Mouse (Mus musculus): Measurements from ENCODE around the gene Fbp2.

The Fbp2 gene

GRCm38 (mm10) chr13:62857941-62858915 is at the start of gene Fbp2:
Gene Fbp2 (minus strand): TSS chr13:62858422.
- no peak for DNase-seq

- DNase-seq: no peak
These were observed 49.4 kb upstream of the Fbp2 start for GRCm38 (mm10) chr13:62907527-62908162.

- DNase-seq: no peak
These were observed 42.9 kb upstream of the Fbp2 start for GRCm38 (mm10) chr13:62901139-62901538.

DNA sequence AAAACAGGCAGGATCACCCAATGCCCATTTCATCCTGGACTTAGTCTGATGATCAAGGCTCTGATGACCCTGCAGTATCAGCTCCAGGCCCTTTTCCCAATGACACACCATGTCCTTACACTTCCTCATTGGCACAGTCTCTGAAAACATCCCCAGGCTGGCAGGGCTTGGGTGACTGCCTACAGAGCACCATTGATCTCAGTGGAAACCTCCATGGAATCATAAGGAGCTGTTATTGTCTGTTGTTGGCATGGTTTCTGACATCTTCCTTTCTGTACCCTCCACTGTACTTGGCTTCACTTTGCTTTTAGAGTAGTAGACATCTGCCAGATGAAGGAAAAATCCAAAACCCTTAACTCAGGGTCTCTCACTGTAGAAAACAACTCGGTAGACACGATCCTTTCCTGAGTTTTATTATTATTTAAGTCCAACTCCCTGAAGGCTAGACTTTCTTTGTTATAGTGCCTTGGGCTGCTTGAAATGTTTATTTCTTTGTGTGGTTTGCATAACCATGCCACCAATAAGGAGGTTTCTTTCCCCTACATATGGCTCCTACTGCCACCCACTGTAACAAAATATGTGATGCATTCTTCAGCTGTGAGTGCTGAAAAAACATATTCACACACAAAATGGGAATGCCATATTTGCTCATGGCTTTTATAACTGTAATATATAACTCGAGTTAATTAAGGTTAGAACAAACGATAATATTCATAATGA is 39.9 kb upstream of the Fbp2 start:
- DNase-seq: no peak

DNA sequence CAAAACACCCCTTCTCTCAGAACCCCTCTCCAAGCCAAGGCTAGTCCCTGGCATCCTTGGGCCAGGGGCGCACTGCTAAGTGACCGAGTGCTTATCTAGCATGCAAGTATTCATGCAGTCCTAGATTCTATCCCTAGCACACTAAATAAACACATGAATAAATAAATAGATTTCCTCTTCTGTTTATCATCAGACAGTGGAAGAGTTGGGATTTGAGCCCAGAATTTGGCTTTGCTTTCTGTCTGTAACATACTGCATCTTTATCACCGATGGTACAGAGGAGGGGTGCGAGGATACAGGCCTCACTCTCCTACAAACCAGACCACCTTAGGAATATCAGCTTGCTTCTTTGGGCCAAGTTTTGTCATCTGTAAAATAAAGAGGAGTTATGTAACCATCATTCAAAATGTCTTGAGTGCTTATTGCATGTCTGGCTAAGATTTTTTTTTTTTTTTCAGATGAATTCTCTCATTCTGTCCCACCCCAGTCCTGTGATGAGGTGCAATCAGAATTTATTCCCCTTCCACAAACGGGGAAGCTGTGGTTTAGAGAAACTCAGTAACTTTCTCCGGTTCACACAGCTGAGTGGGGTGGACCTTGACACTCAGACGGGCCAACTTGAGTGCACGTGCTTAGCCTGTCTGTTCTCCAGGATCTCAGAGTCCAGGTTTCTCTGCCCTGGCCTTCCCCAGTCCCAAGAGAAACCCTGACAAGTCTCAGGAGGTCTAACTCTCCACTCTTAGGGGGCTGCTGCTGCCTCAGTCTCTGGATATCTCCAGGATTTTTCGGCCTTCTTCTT is 35.0 kb upstream of the Fbp2 start:
- no peak for DNase-seq

DNA sequence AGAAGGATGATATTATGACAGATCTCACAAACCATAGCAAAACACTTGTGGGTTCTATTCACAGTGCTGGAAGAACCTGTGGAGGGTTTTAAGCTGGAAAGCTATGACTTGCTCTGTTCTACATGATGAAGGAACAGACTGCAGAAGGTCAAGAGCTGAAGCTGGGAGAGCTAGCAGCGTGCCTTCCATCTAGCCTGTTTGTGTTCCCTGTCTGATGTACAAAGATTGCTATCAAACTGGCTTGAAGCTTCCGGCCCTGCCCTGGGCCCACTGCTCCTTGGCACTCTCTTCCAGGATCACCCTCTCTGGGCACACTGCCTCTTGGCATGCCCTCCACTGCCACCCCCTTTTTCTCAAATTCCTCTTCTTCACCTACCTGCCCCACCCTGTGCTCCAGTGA is 31.1 kb upstream of the Fbp2 start:
- DNase-seq: no peak

DNA sequence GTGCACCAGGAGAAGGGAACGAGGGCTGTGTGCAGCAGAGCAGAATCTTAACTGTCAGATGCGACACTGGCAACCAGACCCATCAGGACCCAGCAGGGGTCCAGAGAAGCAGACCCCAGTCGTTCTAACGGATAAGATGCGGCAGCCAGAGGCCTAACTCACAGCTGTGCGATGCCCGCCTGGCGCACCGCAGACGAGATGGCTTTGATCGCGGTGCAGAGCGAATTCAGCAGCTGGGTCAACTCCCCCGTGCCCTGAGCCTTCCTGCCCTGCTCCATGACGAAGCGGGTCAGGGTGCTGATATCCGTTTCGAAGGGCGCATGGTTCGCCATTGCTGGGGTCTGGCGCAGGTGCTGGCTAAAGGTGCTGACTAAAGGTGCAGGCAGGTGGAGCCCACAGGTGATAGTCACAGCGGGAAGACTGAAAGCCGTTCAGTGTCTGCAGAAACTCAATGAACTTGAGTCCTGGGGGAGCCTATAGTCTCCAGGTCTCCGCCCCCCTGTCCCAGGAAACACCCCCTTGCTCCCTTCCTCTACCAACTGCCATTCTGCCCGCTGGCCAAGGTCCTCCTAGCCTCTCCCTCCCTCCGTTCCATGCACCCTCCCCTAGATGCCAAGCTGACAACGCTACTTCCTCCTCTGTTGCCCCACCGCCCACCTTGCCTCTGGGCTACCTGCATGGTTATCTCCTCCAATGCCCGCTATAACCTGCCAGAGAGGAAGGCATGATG is 29.7 kb upstream of the Fbp2 start, which contains the start of gene Fbp1:
Gene Fbp1 (minus strand): TSS at position 571 of the 730 bp plus-strand sequence.
- no peak for DNase-seq

DNA sequence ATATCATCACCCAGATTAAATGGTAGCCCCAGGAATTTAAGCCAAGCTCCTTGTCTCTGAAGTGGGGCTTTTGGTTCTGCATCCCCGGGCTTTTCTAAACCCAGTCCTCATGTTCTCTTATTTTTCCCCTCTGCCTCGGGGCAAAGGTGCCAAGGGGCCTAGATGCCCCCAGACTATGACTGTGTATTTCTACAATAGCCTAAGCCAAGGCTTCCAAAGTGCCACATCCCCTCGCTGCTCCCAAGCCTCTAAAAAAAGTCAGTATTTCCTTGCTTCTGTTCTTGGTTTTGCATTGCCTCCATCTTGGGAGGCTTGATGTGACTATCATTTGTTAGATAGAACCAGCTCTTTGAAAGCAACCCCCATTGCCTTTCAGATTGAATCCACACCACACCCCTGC is 26.3 kb upstream of the Fbp2 start:
- no peak for DNase-seq

GRCm38 (mm10) chr13:62883925-62884324 is 25.7 kb upstream of the Fbp2 start:
- DNase-seq: no peak

- DNase-seq: no peak
These were observed 25.2 kb upstream of the Fbp2 start for GRCm38 (mm10) chr13:62883436-62883835.

DNA sequence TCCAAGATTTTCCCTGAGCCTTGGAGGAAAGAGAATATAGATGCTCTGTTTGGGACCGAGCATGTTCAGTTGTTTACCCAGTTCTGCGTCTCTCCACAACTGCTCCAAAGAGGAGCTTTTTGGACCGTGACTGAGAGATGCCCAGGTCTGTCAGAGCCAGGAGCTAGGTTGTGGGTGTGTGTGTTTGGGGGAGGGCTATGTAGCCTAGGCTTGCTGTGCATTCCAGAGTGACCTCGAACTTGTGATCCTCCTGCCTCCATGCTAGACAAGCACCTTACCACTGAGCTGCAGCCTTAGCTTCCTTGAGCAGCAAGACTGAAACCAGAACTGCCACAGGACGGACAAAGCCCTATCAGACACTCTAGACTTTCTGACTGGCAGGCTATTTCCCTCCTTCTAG is 24.6 kb upstream of the Fbp2 start:
- DNase-seq: no peak

- DNase-seq: no peak
These were observed 23.1 kb upstream of the Fbp2 start for GRCm38 (mm10) chr13:62881336-62881735.

GRCm38 (mm10) chr13:62879831-62880615 is 21.8 kb upstream of the Fbp2 start:
- DNase-seq: no peak

- DNase-seq: no peak
These were observed 21.2 kb upstream of the Fbp2 start for GRCm38 (mm10) chr13:62879411-62879810.

DNA sequence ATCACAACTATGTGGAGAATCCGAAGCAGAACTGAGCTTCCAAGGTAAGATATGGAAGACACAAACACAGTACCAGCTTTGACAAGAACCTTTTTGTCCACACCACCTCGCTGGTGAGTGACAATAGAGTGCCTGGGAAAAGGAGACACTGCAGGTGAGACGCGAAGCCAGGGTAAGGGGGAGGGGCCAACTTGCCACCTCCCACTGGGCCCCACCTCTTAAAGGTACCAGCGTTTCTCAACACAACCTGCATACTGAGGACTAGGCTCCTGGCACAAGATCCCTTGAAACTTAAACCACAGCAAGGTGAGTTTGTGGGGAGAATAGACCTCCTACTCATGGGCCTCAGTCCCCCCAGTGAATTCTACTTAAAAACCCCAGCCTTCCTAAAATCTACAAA is 19.0 kb upstream of the Fbp2 start:
- no peak for DNase-seq

- DNase-seq: no peak
These were observed 17.9 kb upstream of the Fbp2 start for GRCm38 (mm10) chr13:62876111-62876510.

- no peak for DNase-seq
These were observed 14.0 kb upstream of the Fbp2 start for GRCm38 (mm10) chr13:62872252-62872651.

DNA sequence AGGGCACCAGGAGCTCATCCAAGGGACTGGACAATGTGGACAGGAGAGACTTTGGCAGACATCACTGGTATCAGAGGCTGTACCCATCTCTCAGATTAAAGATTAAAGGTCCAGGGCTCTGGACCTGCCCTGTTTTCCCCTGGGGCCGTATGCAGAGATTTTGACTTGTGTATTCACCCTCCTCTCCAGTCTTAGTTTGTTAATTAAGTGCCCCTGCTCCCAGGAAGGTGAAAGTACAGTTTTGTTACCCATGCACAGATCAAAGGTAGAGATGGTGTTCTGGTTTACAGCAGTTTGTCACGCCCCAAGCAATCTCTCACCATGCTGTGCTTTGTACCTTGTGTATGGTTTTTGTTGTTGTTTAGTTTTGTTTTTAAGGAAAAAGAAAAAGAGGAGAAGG is 12.4 kb upstream of the Fbp2 start:
- DNase-seq: no peak

DNA sequence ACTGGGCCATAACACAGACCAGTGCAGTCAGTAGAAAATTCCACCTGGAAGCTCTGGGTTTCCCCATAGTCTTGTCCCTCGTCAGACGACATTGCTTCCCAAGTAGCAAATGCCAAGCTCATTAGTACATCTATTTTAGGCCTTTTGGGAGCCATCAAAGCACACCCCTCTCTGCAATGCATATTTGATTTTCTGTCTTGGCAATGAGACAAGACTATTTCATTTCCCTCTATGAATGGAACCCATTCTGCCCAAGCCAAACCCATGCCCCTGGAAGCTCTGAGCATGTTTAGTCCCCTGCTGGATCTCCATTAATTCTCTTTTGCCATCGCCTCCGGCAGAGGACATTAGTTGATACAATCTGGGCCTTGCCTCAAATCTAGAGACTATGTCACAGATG is 8.6 kb upstream of the Fbp2 start:
- DNase-seq: no peak

GRCm38 (mm10) chr13:62865651-62866315 is 7.6 kb upstream of the Fbp2 start:
- DNase-seq: no peak
